In the genomic region with DNA sequence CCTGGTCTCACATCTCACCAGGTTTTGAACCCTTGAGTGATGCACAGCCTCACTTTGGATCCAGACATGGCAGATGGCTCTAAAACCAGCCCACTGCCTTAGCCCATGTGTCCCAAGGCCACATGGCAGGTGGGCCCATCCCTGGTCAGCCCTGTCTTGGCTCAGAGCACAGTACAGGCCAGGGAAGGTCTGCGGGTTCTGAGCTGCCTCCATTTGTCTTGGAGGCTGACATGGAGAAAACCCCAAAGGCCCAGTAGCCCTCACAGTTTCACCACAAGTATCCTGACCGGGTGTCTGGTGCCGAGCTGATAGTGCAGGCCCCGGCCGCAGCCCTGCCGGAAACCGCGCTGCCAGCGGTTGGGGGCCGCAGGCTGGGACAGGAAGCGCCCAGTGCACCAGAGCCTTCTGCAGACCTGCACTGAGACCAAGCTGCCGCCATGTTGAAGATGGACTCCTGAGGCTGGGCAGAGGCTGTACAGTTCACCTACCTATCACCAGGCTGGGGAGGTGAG, we compare ENCODE assay signal across 8 mouse cellular contexts. TPM values are rescaled to one million over a fixed set of nuclear protein-coding genes. Genes with fewer than 3 reads are reported as not detected.
DNase-seq lines count a peak whose midpoint lies in the region; ATAC-seq and TF ChIP-seq lines count a peak whose summit lies in the region.

No protein-coding gene starts in this region.

- no peak for TF ChIP-seq POLR2A in limb, embryonic 14.5 days (IDR thresholded peaks at IDR 0.05; ENCODE audit: borderline replicate concordance, extremely low read depth, insufficient read depth, insufficient read length)

- DNase-seq in layer of hippocampus, adult 2 months (ENCODE audit: low spot score in 2 of 2), result no peak
- no peak for DNase-seq in layer of hippocampus, adult 9-11 months
- no peak for DNase-seq in forebrain, embryonic 11.5 days (ENCODE audit: low spot score)
- DNase-seq in limb, embryonic 14.5 days (ENCODE audit: low spot score), result no peak
- DNase-seq in right cerebral cortex, adult 18-20 months, result no peak
- DNase-seq in retina, postnatal 1 day, result no peak
- no peak for DNase-seq in urinary bladder, postnatal 10 days (ENCODE audit: low spot score)

- H3K27ac ChIP-seq in layer of hippocampus, adult 2 months, result peak overlapping the region; percentile 88
- H3K27ac ChIP-seq in forebrain, embryonic 11.5 days (ENCODE audit: low read depth, low read length), result no peak overlapping the region
- peak overlapping the region; percentile 56; the same call in 1 of the 2 replicates for H3K27ac ChIP-seq in limb, embryonic 14.5 days (replicated peaks; ENCODE audit: low read depth, low read length)
- peak overlapping the region; percentile 77 for H3K27ac ChIP-seq in neural tube, embryonic 13.5 days (replicated peaks)

- WGBS in forebrain, embryonic 11.5 days, result 97% methylated on average over 12 of the region's 12 CpGs
- WGBS in limb, embryonic 14.5 days, result 97% methylated on average over 12 of the region's 12 CpGs
- WGBS in neural tube, embryonic 13.5 days, result 96% methylated on average over 12 of the region's 12 CpGs

- H3K4me2 ChIP-seq in forebrain, embryonic 11.5 days (ENCODE audit: low read depth, low read length, severe bottlenecking), result no peak overlapping the region; the same call in 1 of the 2 replicates
- H3K4me2 ChIP-seq in limb, embryonic 14.5 days (replicated peaks; ENCODE audit: low read depth, low read length, severe bottlenecking), result peak overlapping the region; percentile 43; the same call in 1 of the 2 replicates
- peak overlapping the region; percentile 51 for H3K4me2 ChIP-seq in neural tube, embryonic 13.5 days

- peak overlapping the region; percentile 46; the same call in 1 of the 2 replicates for H3K4me3 ChIP-seq in layer of hippocampus, adult 2 months
- H3K4me3 ChIP-seq in forebrain, embryonic 11.5 days (ENCODE audit: low read depth, low read length), result no peak overlapping the region
- H3K4me3 ChIP-seq in limb, embryonic 14.5 days (replicated peaks; ENCODE audit: low read length), result peak overlapping the region; percentile 18
- peak overlapping the region; percentile 17; the same call in 1 of the 2 replicates for H3K4me3 ChIP-seq in neural tube, embryonic 13.5 days

- no peaks in the 10 kb centered on the region for H3K4me1 ChIP-seq in forebrain, embryonic 11.5 days (replicated peaks; ENCODE audit: control insufficient read depth, insufficient read depth, low read length)
- H3K4me1 ChIP-seq in limb, embryonic 14.5 days (ENCODE audit: control insufficient read depth, insufficient read depth, low read length), result peaks cover 10% of the 10 kb centered on the region
- H3K4me1 ChIP-seq in neural tube, embryonic 13.5 days (replicated peaks), result peaks cover 14% of the 10 kb centered on the region

- H3K9ac ChIP-seq in forebrain, embryonic 11.5 days (ENCODE audit: low read length), result peak overlapping the region; percentile 57
- H3K9ac ChIP-seq in limb, embryonic 14.5 days (ENCODE audit: low read depth, low read length, severe bottlenecking), result peak overlapping the region; percentile 49
- peak overlapping the region; percentile 73 for H3K9ac ChIP-seq in neural tube, embryonic 13.5 days

- peaks cover 8% of the 10 kb centered on the region for H3K36me3 ChIP-seq in forebrain, embryonic 11.5 days (ENCODE audit: control insufficient read depth, insufficient read depth, low read length)
- peaks cover 33% of the 10 kb centered on the region for H3K36me3 ChIP-seq in limb, embryonic 14.5 days (ENCODE audit: control insufficient read depth, insufficient read depth, low read length)
- H3K36me3 ChIP-seq in neural tube, embryonic 13.5 days, result peaks cover 33% of the 10 kb centered on the region

- ATAC-seq in forebrain, embryonic 11.5 days (replicated peaks; ENCODE audit: low FRiP score), result peak; percentile 35
- no peak for ATAC-seq in limb, embryonic 14.5 days (ENCODE audit: low FRiP score, low read depth)
- peak; percentile 61 for ATAC-seq in neural tube, embryonic 13.5 days (ENCODE audit: low read depth)

- no peaks in the 10 kb centered on the region for H3K9me3 ChIP-seq in forebrain, embryonic 11.5 days (ENCODE audit: control insufficient read depth, low read length)
- H3K9me3 ChIP-seq in limb, embryonic 14.5 days (ENCODE audit: control insufficient read depth, low read length), result no peaks in the 10 kb centered on the region
- no peaks in the 10 kb centered on the region for H3K9me3 ChIP-seq in neural tube, embryonic 13.5 days

- TF ChIP-seq CTCF in layer of hippocampus, adult 2 months (conservative IDR thresholded peaks at IDR 0.05), result no peak

- H3K27me3 ChIP-seq in forebrain, embryonic 11.5 days (ENCODE audit: control insufficient read depth, insufficient read depth, low read length), result no peaks in the 10 kb centered on the region
- no peaks in the 10 kb centered on the region for H3K27me3 ChIP-seq in limb, embryonic 14.5 days (ENCODE audit: control insufficient read depth, insufficient read depth, low read length)
- H3K27me3 ChIP-seq in neural tube, embryonic 13.5 days, result no peaks in the 10 kb centered on the region

RNA-seq across cellular contexts. Expression of a gene that starts 22.4 kb away (rescaled TPM):
- total RNA-seq in layer of hippocampus, adult 2 months (2021), result 100 to 1,000 TPM; 163 to 174 TPM
- polyA plus RNA-seq in forebrain, embryonic 11.5 days (2014; fragmentation: Nextera tagmentation; extraction: Ambion mirVana), result 274 and 284 TPM in 2 replicates
- 316 and 329 TPM in 2 replicates for polyA plus RNA-seq in limb, embryonic 14.5 days (2012; rRNA removed)
- 381 and 396 TPM in 2 replicates for polyA plus RNA-seq in limb, embryonic 14.5 days (2014; fragmentation: Nextera tagmentation; extraction: Ambion mirVana)
- 286 and 299 TPM in 2 replicates for polyA plus RNA-seq in neural tube, embryonic 13.5 days (2015; fragmentation: Nextera tagmentation; extraction: Ambion mirVana)
